Mouse (Mus musculus) G1E (cell line): ENCODE measurements around the gene Axdnd1. TPM values are rescaled to one million over a fixed set of nuclear protein-coding genes. Genes with fewer than 3 reads are reported as not detected.

Experiments
- ATAC-seq: 2 replicates; pipeline ENCODE4 v1.8.0; 2016; ENCODE audit warnings: mild to moderate bottlenecking; ENCODE audit not compliant: insufficient number of reproducible peaks, poor library complexity, low FRiP score, severe bottlenecking; ENCODE audit errors: extremely low read depth
- DNase-seq: peaks from one replicate; pipeline ENCODE4 v3.0.0; 2012; ENCODE audit warnings: low spot score
- H3K27me3 ChIP-seq: 2 replicates; pipeline ENCODE4 v1.6.1; 2012; ENCODE audit warnings: mild to moderate bottlenecking, low read length, inconsistent platforms; ENCODE audit not compliant: insufficient read depth
- H3K36me3 ChIP-seq: replicated peaks from 2 replicates; pipeline ENCODE3; 2012; ENCODE audit warnings: mild to moderate bottlenecking, inconsistent platforms
- H3K4me1 ChIP-seq: 2 replicates; pipeline ENCODE4 v1.6.1; 2012; ENCODE audit warnings: low read depth, low read length, inconsistent platforms, mixed read lengths; ENCODE audit not compliant: insufficient read depth
- H3K4me3 ChIP-seq: 2 replicates; pipeline ENCODE4 v1.5.1; 2012; ENCODE audit warnings: low read depth, mild to moderate bottlenecking, inconsistent platforms, low read length, moderate library complexity, mixed read lengths
- H3K9me3 ChIP-seq: replicated peaks from 2 replicates; pipeline ENCODE4 v1.6.1; 2012; ENCODE audit warnings: inconsistent platforms
- CTCF ChIP-seq: IDR thresholded peaks from 2 replicates; pipeline ENCODE4 v1.5.1; 2012; ENCODE audit warnings: low read depth, low read length, inconsistent platforms, mixed read lengths
- GATA1 ChIP-seq: IDR thresholded peaks from 2 replicates; pipeline ENCODE4 v1.6.1; 2012; ENCODE audit warnings: borderline replicate concordance, low read length, inconsistent platforms, mixed read lengths
- GATA2 ChIP-seq: IDR thresholded peaks from 2 replicates; pipeline ENCODE4 v1.6.1; 2012; ENCODE audit warnings: low read depth, low read length, inconsistent platforms, borderline replicate concordance
- POLR2AphosphoS5 ChIP-seq: IDR thresholded peaks from 2 replicates; pipeline ENCODE4 v1.6.1; 2012; ENCODE audit warnings: low read depth, low read length, inconsistent platforms; ENCODE audit not compliant: insufficient replicate concordance
- TAL1 ChIP-seq: conservative IDR thresholded peaks from 2 replicates; pipeline ENCODE4 v1.6.1; 2012; ENCODE audit warnings: low read depth, low read length, inconsistent platforms, mixed read lengths
- polyA plus RNA-seq: library from polyadenylated mRNA; stranded (reverse); fragments of >175 nt; gene quantifications from 2 replicates; pipeline ENCODE4 v1.2.3, GENCODE M21; 2012
- total RNA-seq, 2 experiments: library from RNA; stranded (forward) in 1 of 2; stranded (reverse) in 1 of 2; fragments of 200-1000 nt in 1 of 2; fragments of >200 nt in 1 of 2; fragmentation: Nextera tagmentation in 1 of 2; gene quantifications; 2 replicates each; pipeline ENCODE4 v1.2.3; 2014 to 2017

The Axdnd1 gene
- total and polyA plus RNA-seq, 3 experiments: 1.4 to 6.7 TPM; not detected in 1

- no peak for DNase-seq
Observed at GRCm38 (mm10) chr1:156285541-156285896, 135.4 kb downstream of the Axdnd1 start.

GRCm38 (mm10) chr1:156284851-156285540, 136.0 kb downstream of the Axdnd1 start:
- ATAC-seq: no peak

More at GRCm38 (mm10) chr1:156285541-156285896, 135.4 kb downstream of the Axdnd1 start:
- TF ChIP-seq POLR2AphosphoS5 (no peak), TAL1 (no peak), CTCF (no peak), GATA2 (no peak), GATA1 (no peak)
- ATAC-seq: no peak
- H3K27me3 ChIP-seq: peaks cover 8% of the 10 kb centered on the region
- H3K4me1 ChIP-seq: peaks cover 25% of the 10 kb centered on the region
- no peaks in the 10 kb centered on the region for H3K36me3 ChIP-seq
- H3K4me3 ChIP-seq: no peak overlapping the region
- H3K9me3 ChIP-seq: no peaks in the 10 kb centered on the region

GRCm38 (mm10) chr1:156284207-156284606, 136.8 kb downstream of the Axdnd1 start:
- peaks cover 12% of the 10 kb centered on the region for H3K27me3 ChIP-seq
- no peaks in the 10 kb centered on the region for H3K36me3 ChIP-seq
- peaks cover 25% of the 10 kb centered on the region for H3K4me1 ChIP-seq
- no peaks in the 10 kb centered on the region for H3K9me3 ChIP-seq
- no peak for TF ChIP-seq CTCF
- no peak for TF ChIP-seq POLR2AphosphoS5
- TF ChIP-seq GATA2: no peak
- TF ChIP-seq TAL1: no peak
- TF ChIP-seq GATA1: no peak
- no peak overlapping the region for H3K4me3 ChIP-seq
- no peak for DNase-seq
- ATAC-seq: no peak

More at GRCm38 (mm10) chr1:156284851-156285540, 136.0 kb downstream of the Axdnd1 start:
- no peaks in the 10 kb centered on the region for H3K36me3 ChIP-seq
- peaks cover 25% of the 10 kb centered on the region for H3K4me1 ChIP-seq
- no peak overlapping the region for H3K4me3 ChIP-seq
- peaks cover 11% of the 10 kb centered on the region for H3K27me3 ChIP-seq
- H3K9me3 ChIP-seq: no peaks in the 10 kb centered on the region
- DNase-seq: no peak
- no peak for TF ChIP-seq TAL1
- no peak for TF ChIP-seq CTCF
- TF ChIP-seq POLR2AphosphoS5: no peak
- no peak for TF ChIP-seq GATA2
- no peak for TF ChIP-seq GATA1

GRCm38 (mm10) chr1:156280131-156280530, 140.8 kb downstream of the Axdnd1 start:
- no peaks in the 10 kb centered on the region for H3K36me3 ChIP-seq
- no peaks in the 10 kb centered on the region for H3K9me3 ChIP-seq
- DNase-seq: no peak
- peaks cover 20% of the 10 kb centered on the region for H3K27me3 ChIP-seq
- ATAC-seq: no peak
- no peak overlapping the region for H3K4me3 ChIP-seq
- H3K4me1 ChIP-seq: peaks cover 10% of the 10 kb centered on the region; the same call in 1 of the 2 replicates
- TF ChIP-seq TAL1 (no peak), GATA2 (no peak), POLR2AphosphoS5 (no peak), GATA1 (no peak), CTCF (no peak)

GRCm38 (mm10) chr1:156273647-156274046, 147.3 kb downstream of the Axdnd1 start:
- TF ChIP-seq GATA2: no peak
- TF ChIP-seq TAL1: no peak
- no peak for TF ChIP-seq CTCF
- no peak for TF ChIP-seq GATA1
- TF ChIP-seq POLR2AphosphoS5: no peak
- ATAC-seq: no peak
- Histone ChIP-seq H3K36me3 (no peaks in the 10 kb centered on the region), H3K27me3 (peaks cover 27% of the 10 kb centered on the region), H3K9me3 (no peaks in the 10 kb centered on the region), H3K4me1 (peaks cover 4% of the 10 kb centered on the region), H3K4me3 (no peak overlapping the region)
- DNase-seq: no peak

Other genes with a start within 250 kb of the Axdnd1 start
- not detected in 2 replicates for gene Fam163a, start 216.1 kb downstream of the Axdnd1 start, total RNA-seq (2014; fragmentation: Nextera tagmentation)
- 0.06 and 0.11 TPM in 2 replicates for gene Fam163a, start 216.1 kb downstream of the Axdnd1 start, total RNA-seq (2017)
- gene Fam163a, start 216.1 kb downstream of the Axdnd1 start, polyA plus RNA-seq: not detected in 2 replicates
- 6.0 and 6.1 TPM in 2 replicates for gene Tdrd5, start 117.5 kb downstream of the Axdnd1 start, total RNA-seq (2014; fragmentation: Nextera tagmentation)
- gene Tdrd5, start 117.5 kb downstream of the Axdnd1 start, total RNA-seq (2017): 0.55 and 0.58 TPM in 2 replicates
- 0.09 TPM in 2 replicates for gene Tdrd5, start 117.5 kb downstream of the Axdnd1 start, polyA plus RNA-seq
- gene Nphs2, start 110.4 kb downstream of the Axdnd1 start, total RNA-seq (2014; fragmentation: Nextera tagmentation): not detected in 2 replicates
- gene Nphs2, start 110.4 kb downstream of the Axdnd1 start, total RNA-seq (2017): 0.12 TPM in 1 of 2 replicates, not detected in the other
- not detected in 2 replicates for gene Nphs2, start 110.4 kb downstream of the Axdnd1 start, polyA plus RNA-seq
- 425 and 455 TPM in 2 replicates for gene Gm2000, start 55.1 kb downstream of the Axdnd1 start, total RNA-seq (2014; fragmentation: Nextera tagmentation)
- gene Gm2000, start 55.1 kb downstream of the Axdnd1 start, total RNA-seq (2017): 3,171 and 3,208 TPM in 2 replicates
- gene Gm2000, start 55.1 kb downstream of the Axdnd1 start, polyA plus RNA-seq: 751 and 1,611 TPM in 2 replicates
- 209 and 257 TPM in 2 replicates for gene Soat1, start 53.2 kb upstream of the Axdnd1 start, total RNA-seq (2014; fragmentation: Nextera tagmentation)
- gene Soat1, start 53.2 kb upstream of the Axdnd1 start, total RNA-seq (2017): 196 and 244 TPM in 2 replicates
- gene Soat1, start 53.2 kb upstream of the Axdnd1 start, polyA plus RNA-seq: 40.6 and 51.0 TPM in 2 replicates
- gene Gm10031, start 102.9 kb upstream of the Axdnd1 start, total RNA-seq (2014; fragmentation: Nextera tagmentation): 7.3 and 9.9 TPM in 2 replicates
- gene Gm10031, start 102.9 kb upstream of the Axdnd1 start, total RNA-seq (2017): 15.7 and 17.2 TPM in 2 replicates
- 0.18 and 0.75 TPM in 2 replicates for gene Gm10031, start 102.9 kb upstream of the Axdnd1 start, polyA plus RNA-seq
- 13.4 and 15.2 TPM in 2 replicates for gene Abl2, start 137.6 kb upstream of the Axdnd1 start, total RNA-seq (2014; fragmentation: Nextera tagmentation)
- 8.6 and 9.7 TPM in 2 replicates for gene Abl2, start 137.6 kb upstream of the Axdnd1 start, total RNA-seq (2017)
- gene Abl2, start 137.6 kb upstream of the Axdnd1 start, polyA plus RNA-seq: 14.7 and 18.7 TPM in 2 replicates